Mouse (Mus musculus) adrenal gland, postnatal 10 days (tissue): ENCODE results near the gene Kdm2b. TPM values are rescaled to one million over a fixed set of nuclear protein-coding genes. Genes with fewer than 3 reads are reported as not detected.

Source experiments
- DNase-seq: peaks from one replicate; pipeline ENCODE4 v3.0.0; 2021; ENCODE audit warnings: mixed read lengths
- total RNA-seq, 2 experiments: library from RNA; stranded (reverse); gene quantifications; 2 replicates each; pipeline ENCODE4 v1.2.3; 2021

The Kdm2b gene
- total RNA-seq, 2 experiments from 2014 or later = 22.8 to 27.6 TPM

DNA sequence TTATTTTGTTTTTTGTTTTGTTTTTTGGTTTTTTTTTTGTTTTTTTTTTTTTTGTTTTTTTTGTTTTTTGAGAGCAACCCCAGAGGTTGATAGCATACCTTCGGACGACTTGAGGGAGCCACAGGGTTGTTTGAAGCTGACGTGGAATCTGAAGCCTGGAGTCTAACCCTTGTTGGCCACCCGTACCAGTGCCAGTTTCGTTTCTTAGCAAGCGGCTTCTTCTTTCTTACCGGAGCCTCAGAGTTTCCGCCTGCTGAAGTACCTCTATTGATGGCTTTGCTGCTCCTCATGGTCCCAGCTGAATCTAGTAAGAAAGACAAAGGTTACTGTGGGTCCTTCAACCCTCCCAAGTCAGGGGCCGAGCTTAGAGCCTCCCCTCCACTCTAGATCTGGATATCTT, 22.1 kb upstream of the Kdm2b start:
- no peak for DNase-seq

DNA sequence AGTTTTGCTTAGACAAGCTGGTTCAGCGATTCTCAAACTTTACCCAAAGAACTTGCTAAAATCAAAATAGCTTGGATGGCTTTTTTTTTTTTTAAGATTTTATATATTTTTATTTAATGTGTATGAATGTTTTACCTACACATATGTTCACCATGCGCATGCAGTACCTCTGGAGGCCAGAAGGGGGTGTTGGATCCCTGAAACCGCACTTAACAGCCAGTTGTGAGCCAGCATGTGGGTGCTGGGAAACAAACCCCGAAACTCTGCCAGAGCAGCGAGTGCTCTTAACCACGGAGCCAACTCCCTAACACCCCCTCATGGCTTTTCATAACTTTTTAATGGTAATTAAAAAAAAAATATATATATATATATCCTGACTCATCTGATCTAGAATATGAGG, 21.2 kb upstream of the Kdm2b start:
- no peak for DNase-seq

DNA sequence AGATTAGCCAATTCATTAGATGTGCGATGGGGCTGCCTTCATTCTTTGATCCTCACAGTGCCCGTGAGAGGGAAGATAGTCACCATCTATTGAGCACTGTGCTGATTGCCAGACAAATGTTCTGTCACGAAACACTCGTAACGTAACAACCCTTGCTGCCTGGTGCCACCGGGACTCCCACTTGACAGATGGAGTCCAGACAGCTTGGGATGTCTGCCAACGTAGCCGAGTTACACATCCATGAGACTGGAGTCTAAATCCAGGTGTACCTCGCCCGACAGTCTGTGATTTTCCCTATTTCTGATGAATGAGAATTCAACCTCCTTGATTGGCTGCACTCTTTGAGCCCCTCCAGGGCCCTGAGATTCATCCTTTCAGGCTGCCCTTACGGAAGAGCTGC, 20.2 kb upstream of the Kdm2b start:
- DNase-seq = no peak

DNA sequence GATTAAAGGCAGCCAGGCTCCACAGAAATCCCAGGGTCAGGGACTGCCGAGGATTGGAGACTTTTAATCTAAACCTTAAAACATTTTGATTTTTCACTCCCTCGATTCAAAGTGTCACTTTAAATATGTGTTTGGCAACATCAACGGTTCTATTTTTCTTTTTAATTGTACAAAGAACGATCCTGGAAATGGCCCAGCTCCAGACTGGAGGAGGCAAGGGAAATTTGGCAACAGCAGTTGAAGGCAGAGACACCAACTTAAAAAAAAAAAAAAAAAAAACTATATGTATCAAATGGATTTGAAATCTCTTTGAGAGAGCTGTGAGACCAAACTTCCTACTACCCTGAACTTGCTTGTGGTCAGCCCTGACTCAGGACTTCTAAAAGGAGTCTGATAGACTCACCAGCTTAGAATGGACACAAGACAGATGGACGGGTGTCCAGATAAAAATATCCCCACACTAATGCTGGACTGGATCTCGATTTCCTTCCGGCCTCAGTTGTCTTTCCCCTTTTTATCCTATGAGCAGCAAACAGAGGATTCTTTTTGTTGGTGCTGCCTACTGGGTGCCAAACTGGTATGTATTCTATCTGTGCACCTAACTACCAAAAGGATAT, 19.4 kb upstream of the Kdm2b start:
- DNase-seq = no peak

DNA sequence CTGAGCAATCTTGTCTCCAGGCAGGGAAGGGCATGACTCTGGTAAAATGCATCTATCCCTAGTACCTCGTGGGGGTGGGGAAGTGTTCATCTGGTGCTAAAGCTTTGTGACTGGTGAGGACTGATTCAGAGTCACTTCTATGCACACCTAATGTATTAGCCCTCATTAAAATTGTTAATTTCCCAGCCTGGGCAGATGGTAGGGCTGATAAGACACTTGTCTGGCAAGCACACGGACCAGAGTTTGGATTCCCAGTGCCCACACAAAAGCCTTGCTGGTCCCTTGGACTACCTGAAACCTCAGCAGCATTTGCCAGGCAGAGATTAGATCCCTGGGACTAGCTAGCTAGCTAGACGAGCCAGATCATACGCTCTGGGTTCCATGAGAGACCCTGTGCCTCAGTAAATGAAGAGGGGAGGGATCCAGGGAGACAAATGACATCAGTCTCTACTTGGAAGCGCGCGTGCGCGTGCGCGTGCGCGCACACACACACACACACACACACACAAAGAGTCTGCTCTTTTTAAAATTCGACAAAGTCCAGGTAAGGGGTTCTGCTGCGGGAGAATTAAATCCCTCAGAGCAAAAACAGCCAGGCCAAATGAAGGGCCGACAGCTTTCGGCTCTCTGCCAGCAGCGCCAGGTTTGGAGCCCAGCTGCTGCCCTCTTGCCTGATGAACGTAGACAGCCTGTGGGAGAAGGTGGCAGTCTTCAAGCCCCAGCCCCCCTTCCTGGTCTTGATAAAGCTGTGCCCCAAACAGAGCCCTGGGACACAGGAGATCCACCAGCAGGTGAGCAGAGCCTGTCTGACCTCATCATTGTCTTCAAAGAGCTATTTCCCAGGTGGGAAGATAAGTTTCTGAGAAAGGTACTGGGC, 16.3 kb upstream of the Kdm2b start:
- DNase-seq = no peak

DNA sequence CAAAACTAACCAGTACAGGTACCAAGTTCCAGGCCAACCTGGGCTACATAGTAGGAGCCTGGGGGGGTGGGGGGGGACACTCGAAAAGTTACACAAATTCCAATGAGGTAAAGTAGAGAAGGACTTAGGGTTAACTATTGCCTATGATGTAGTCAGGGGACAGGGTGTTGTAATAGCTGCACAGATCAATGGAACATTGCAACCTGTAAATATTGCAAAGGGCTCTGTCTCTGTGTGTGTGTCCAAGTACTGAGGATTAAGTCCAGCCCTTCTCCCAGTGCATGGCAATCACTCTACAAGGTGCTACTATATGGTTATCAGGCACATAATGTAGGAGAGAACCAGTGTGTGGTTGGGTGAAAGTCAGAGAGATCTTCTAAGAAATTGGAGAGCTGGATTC, 11.3 kb upstream of the Kdm2b start:
- DNase-seq = no peak

DNA sequence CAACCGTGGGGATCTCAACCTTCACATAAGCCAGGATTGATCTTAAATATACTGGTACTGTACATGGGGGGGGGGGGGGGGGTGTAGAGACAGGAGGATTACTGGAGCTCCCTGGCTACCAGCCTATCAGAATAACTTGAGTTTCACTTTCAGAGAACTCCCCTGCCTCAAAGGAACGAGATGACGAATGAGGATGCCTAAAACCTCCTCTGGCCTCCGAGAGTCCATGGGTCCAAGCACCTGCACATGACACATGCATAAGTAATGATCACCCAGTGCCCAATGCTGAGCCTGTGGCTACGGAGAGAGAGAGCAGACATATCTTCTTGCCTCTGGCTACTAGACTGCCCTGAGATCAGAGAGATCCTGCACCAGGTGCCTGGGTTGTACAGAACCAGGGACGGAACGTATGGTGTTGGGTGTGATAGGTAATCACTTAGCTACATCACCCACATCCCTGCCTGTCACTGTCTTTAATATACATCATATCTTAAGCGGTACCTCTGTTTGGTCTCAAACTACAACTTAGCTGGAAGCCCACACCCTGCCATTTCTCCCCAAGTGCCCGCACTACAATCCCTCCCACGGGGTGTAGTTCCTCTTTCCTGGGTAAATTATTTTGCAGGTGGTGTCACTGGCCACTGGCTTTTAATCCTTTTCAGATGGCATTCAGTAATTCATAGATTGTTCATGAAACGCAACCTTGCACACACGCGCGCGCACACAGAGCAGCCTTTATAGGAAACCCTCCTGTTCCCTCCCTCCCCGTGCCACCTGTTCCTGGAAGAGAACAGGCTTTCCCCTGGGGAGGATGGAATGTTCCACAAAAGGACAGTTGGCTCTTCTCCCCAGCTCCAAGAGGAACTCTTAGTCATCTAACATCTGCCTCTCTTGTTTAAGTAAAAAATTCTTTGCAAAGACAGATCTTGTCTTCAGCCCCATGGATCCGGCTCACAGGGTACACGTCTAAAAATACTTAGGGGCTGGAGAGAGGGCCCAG, 7.9 kb upstream of the Kdm2b start:
- no peak for DNase-seq

DNA sequence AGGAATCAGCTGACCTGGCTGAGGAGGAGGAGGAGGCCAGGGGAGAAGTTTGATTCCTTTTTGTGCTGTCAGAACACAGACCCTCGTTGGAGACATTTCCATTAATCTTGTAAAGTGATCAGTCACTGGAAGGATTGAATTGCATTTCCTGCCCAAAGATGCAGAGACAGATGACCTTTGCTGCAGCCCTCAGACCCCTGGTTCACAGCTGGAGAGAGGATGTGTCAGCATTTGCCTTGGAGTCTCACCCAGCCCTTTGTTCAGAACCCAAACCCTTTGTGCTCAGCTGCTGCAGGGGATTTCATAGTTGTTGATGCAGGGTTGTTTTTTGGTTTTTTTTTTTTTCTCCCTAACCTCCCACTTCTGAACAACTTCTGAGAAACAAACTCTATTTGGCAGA, 5.3 kb upstream of the Kdm2b start:
- DNase-seq = no peak

DNA sequence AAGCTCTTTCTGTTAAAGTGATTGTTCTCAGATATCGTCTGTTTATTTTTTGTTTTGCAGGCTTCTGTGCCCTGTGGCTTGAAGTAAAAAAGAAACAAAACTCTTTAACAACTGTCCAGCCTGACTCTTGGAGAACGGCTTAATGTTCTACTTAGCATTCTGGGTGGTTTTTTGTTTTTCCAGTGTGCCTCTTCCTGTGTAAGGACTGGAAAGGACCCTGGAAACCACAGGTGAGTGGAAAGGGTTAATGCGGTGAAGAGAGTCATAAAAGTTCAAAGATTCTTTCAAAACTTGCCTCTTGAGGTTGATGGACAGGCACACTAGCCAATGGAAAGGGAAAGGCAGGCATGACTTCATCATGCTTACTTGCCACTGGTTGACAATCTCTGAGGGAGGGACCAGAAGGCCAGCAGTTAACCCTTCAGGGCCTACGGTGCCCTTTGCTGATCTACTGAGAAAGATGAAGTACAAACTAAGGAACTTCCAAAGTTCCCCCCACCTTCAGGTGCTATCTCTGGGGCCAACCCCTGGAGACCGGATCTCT, 4.8 kb upstream of the Kdm2b start:
- peak; percentile 94 for DNase-seq

DNA sequence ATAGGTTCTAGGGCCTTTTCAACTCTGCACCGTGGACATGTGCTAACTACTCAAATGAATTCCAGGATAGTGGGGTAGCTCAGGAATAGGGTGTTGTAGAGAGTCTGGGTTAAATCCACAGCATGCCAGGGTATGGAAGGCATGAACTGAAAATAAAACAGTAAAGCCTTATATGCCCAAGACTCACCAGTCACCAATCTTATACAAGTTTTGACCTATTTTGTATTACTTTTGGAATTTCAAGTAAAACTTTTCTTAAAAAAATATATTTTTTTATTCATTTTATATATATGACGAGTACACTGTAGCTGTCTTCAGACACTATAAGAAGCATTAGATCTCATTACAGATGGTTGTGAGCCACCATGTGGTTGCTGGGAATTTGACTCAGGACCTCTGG, 4.2 kb upstream of the Kdm2b start:
- no peak for DNase-seq

DNA sequence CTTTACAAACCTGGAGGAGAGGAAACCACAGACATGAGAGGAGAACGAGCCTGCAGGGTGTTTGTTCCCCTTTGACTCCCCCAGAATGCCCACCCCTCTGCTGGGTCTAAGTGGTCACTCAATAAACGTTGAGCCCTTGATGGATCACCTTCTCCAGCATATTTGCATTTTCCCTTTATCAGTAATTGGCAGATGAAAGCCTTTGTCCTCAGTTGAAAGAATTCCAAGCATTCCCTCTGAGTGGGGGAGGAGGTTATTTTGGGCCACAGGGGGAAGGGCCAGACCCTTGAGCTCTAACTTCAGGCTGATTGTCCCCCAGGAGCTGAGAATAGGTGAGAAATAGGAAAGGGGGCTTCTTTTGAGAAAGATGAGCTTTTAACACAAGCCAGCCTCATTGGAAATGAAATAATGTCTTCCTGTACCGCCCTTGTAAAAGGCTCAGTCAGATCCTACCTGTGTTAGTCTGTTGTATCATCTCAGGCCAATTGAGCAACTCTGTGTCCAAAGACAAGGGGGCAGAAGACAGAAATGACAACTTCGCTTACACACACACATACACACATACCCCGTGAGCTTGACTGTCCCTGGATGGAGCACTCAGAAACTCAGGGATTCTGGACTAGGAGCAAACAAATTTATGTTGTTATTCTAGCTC, 1.9 kb upstream of the Kdm2b start:
- no peak for DNase-seq

DNA sequence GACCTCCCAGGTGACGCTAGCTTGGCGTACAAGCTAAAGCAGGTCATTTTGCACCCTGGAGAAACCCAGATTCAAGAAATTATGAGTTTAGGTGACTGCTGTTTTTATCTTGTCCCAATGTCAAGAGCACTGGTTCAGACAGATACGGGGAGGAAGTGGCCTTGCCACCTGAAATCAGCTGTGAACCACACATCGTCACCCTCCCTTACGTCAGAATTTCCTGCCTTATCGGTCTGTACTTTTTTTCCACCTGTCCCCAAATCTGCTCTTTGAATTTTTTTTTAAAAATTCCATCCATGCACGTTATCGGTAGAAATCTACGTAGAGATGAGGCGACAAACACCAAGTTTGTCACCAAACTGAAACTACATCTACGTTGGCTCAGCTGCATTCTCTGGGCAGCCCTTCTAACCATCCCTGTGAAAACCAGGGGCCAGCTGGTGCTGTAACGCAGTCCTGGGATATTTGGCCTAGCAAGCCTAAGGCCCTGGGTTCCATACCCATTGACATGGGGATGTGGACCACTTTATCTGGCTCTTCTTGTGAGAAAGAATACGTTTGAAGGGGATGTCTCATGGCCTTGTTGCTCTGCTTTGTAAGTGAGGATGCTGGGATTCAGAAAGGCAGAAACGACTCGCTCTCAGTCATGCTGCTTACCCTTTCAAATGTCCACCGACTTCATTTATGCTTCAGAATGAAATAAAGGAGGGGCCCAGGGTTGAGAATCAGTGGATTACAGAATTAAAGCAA, 963 bp upstream of the Kdm2b start:
- no peak for DNase-seq

DNA sequence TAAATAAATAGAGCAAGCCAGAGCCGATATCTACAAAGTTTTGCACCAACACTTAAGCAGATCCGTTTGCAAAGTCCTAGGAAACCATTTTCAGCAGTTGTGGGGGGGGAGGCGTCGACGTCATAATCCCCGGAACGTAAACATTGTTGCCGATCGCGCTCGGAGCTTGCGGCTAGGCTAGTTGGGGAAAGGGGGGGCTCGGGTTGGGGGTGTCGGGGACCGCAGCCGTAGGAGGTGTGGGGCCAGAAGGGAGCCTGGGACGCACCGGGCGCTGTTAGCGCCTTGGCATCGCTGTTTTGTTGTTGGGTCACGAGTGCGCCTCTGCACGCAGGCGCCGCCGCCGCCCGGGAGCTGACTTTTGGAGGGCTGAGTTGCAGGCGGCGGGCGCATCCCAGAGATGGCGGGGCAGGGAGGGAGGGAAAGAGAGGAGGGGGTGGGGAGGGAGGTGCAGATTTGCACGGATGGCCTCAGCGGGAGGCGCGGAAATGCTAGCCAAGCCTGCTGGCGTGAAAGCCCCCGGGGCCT, 560 bp downstream of the Kdm2b start:
- DNase-seq = peak; percentile 80

DNA sequence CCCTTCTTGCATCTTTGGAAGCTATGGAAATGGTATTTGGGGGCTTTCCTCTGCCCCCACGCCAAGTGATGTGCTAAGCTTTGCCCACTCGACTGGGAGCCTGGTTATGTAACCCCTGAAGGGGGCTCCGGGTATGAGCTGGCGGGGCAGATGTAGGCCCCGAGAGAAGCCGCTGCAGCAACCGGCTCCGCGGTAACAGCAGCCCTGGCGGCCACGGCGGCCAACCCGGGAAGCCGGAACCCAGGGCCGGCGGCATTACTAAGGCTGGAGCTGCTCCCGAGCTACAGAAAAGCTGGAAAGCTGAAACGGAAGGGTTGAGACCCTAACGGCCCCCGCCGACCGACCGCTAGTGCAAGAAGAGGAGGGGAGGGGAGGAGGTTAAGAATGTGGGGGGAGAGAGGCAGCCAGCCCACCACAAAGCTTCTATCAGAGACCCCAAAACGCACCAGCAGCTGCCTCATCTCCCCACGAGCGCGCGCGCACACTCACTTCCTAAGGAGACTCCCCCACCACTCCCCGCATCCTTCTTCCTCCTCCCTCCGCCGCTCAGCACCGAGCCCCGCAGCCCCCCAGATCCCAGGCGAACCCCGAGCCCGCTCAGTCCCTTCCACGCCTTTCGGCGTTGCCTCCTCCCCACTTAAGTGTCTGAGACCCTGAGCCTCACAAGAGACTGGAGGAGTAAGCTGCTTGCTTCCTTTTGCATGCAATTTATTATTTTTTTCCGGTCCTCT, 1.4 kb downstream of the Kdm2b start:
- DNase-seq = peak; percentile 64

DNA sequence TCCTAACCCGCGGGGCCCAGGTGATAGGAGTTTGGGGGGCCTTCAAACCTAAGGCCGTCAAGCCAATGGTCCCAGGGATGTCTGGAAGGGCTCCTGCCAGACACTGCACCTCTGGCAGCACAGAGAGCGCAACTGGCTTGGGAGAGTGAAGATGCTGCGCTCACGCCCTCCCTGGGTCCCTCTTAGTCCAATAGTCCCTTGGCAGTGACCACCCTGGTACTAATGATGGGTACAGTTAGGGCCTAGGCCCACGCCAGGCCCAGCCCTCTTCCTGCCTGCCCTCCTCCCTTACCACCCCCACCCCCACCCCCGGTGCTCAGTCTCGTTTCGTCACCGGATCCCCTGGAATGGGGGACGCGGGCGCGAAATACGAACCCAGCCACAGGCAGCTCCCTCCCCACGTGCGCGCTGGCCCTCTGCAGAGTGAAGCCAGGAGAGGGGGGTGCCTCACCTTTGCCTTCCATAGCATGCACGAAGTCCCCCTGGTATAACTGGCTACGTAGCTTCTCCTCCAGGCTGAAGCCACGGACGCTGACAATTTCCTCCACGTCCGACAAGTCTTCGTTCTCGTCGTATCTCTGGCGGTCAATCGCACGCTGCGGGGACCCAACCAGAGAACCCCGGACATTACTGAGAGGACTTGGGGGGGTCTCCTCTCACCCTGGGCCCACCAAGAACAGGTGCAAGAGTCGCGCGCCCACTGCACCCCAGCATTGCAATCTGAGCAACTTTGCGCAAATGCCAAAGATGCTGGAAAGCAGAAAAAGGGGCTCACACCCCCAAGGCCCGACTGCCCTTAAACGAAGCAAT, 2.2 kb downstream of the Kdm2b start:
- peak; percentile 56 for DNase-seq

DNA sequence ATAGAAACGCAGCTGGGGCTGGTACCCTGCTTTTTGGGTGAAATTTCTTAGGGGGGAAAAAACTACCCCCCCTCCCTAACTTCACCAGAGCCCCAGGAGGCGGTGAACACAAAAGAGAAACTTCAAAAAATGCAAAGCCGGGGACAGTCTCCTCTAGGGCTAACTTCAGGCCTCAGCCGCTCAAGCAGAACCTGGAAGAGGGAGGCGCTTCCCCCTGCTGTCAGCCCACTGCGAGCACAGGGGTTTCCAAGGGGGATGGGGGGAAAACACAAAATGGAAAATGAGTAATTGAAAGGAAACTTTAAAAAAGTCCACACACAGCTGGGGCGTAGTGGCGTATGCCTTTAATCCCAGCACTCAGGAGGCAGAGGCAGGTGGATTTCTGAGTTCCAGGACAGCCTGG, 3.5 kb downstream of the Kdm2b start:
- no peak for DNase-seq

DNA sequence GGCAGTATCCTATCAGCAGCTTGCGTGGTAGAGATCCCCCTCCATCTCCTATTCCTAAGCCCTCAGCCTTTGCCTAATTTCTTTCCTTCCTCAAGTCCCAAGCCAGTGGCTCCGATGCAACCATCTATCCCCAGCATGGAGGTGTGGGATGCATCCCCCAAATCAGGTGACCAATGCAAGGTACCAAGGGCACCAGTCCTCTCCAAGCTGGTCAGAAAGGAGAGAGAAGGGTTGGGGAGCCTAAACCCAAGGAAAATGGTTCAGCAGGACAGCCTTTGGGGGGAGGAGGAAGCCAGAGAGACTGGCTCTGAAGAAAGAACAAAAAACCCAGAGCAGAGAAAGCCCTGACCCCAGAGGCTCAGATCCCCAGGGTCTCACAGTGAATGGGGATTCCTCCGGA, 4.3 kb downstream of the Kdm2b start:
- no peak for DNase-seq

DNA sequence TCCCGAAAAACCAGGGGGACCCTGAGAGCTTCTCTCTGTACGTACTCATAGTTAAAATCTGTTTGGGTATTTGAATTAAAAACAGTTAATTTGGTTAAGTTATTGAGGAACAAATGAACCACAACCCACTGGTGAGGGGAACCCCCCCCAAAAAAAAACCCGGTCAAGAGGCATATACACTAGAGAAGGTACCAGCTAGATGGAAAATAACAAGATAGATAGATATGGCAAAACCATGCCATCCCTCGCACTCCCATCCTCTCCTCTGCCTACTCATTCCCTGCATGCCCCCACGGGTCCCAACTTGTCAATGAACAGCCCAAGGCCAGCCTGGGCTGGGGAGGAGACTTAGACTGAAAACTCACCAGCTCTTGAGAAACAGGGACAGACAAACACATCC, 5.1 kb downstream of the Kdm2b start:
- DNase-seq = no peak

DNA sequence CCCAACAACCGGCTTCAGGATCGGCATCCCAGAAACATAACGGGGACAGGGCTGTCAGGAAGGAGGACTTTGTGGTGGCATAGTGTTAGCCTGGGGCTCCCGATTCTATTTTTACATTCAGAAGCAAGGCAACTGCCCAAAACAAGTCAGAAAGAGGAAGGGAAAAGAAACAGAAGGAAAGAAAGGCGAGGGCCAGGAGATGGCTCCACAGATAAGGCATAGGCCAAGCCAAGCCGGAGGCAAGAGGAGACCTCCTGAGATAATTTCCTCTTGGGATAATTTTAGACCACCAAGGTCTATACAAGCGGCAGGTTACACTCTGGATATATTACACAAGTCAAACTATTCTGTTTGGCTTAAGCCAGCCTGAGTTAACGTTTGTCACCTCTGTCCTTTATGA, 10.7 kb downstream of the Kdm2b start:
- DNase-seq = no peak
